Mouse (Mus musculus) frontal cortex, adult 2 months (tissue): Measurements from ENCODE around the gene Prss43. TPM values are rescaled to one million over a fixed set of nuclear protein-coding genes. Genes with fewer than 3 reads are reported as not detected.

Experiments used
- polyA plus RNA-seq: library from polyadenylated mRNA; depleted of rRNA; stranded (reverse); fragments of >200 nt; gene quantifications from 2 replicates; pipeline ENCODE4 v1.2.3, GENCODE M21; 2012; rRNA removed

The Prss43 gene
- polyA plus RNA-seq, 1 experiment: 0.06 TPM

Other genes starting within 250 kb of the Prss43 start
- 8.5 and 9.4 TPM in 2 replicates for gene Nradd, start 202.2 kb upstream of the Prss43 start, polyA plus RNA-seq
- 22.4 and 24.5 TPM in 2 replicates for gene Nbeal2, start 172.5 kb upstream of the Prss43 start, polyA plus RNA-seq
- gene Ccdc12, start 170.2 kb upstream of the Prss43 start, polyA plus RNA-seq: 105 and 106 TPM in 2 replicates
- gene Myl3, start 84.8 kb upstream of the Prss43 start, polyA plus RNA-seq: 0.32 and 0.46 TPM in 2 replicates
- gene Pth1r, start 79.5 kb upstream of the Prss43 start, polyA plus RNA-seq: 6.9 and 9.1 TPM in 2 replicates
- gene Prss42, start 28.5 kb upstream of the Prss43 start, polyA plus RNA-seq: 0.06 TPM in 1 of 2 replicates, not detected in the other
- not detected in 2 replicates for gene Prss44, start 12.7 kb upstream of the Prss43 start, polyA plus RNA-seq
- 0.42 and 0.54 TPM in 2 replicates for gene Prss45, start 7.9 kb downstream of the Prss43 start, polyA plus RNA-seq
- not detected in 2 replicates for gene Prss46, start 17.8 kb downstream of the Prss43 start, polyA plus RNA-seq
- 0.65 and 0.86 TPM in 2 replicates for gene Prss50, start 31.3 kb downstream of the Prss43 start, polyA plus RNA-seq
- gene Als2cl, start 53.2 kb downstream of the Prss43 start, polyA plus RNA-seq: 7.9 and 8.3 TPM in 2 replicates
- 2.2 and 2.5 TPM in 2 replicates for gene Tmie, start 53.4 kb downstream of the Prss43 start, polyA plus RNA-seq
- gene Fam240a, start 90.2 kb downstream of the Prss43 start, polyA plus RNA-seq: not detected in 2 replicates
- gene Tdgf1, start 119.5 kb downstream of the Prss43 start, polyA plus RNA-seq: 0.94 and 1.3 TPM in 2 replicates
- 0.97 and 1.0 TPM in 2 replicates for gene Lrrc2, start 124.9 kb downstream of the Prss43 start, polyA plus RNA-seq
- gene Rtp3, start 163.9 kb downstream of the Prss43 start, polyA plus RNA-seq: 0.50 and 0.71 TPM in 2 replicates
- gene Ltf, start 192.6 kb downstream of the Prss43 start, polyA plus RNA-seq: 0.06 and 0.71 TPM in 2 replicates
- gene Ccrl2, start 230.8 kb downstream of the Prss43 start, polyA plus RNA-seq: 1.5 and 1.6 TPM in 2 replicates